Mouse (Mus musculus): ENCODE measurements at regions not wholly inside any gene's neighbourhood (a gene's known extent, or its start where the extent isn't known, plus 50 kb on each side); places are given as distances from the start of the nearest gene placed in this dataset.

DNA sequence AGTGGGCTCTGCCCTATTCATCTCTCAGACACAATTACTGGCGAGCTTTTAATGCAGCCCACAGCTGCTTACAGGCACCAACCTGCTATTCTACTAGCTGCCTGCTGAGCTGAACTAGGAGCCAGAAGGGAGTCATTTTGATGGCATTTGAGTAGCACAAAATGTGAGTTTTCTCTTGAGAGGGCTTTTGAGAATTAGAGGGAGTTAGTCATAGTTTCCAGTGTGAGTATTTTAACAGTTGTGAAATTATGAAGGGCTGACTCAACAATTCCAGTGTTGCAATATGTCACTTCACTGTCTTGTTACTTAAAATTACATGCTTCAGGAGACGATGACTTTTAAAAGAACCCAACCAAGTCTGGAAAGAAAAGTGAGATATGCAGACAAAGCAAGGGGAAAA, 54.4 kb upstream of the Ly86 start:
- peak; percentile 40 for DNase-seq (ENCODE audit: extremely low read depth, low read depth, low spot score)

- no peak for DNase-seq (ENCODE audit: extremely low read depth, low read depth, low spot score)
Measured at GRCm38 (mm10) chr13:37288993-37289392, 56.0 kb upstream of the Ly86 start.

DNA sequence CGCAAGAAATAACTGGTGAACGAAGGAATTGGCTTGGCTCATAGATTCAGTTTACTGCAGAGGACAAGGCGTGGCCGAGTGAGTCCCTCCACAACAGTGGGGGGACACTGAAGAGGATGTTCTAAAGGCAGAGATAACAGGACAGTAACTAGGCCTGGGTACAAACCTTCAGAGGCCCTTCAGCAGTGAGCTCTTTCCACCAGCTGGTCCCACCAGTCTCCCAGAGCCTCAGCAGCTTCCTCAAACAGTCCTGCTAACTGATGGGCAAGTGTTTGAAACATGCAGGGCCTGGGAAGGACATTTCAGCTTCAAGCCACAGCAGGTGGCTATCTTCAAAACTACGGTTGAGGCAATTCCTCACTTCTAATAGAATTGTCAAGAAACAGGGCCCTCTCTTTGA, 62.5 kb upstream of the Ly86 start:
- DNase-seq (ENCODE audit: extremely low read depth, low read depth, low spot score), result no peak

DNA sequence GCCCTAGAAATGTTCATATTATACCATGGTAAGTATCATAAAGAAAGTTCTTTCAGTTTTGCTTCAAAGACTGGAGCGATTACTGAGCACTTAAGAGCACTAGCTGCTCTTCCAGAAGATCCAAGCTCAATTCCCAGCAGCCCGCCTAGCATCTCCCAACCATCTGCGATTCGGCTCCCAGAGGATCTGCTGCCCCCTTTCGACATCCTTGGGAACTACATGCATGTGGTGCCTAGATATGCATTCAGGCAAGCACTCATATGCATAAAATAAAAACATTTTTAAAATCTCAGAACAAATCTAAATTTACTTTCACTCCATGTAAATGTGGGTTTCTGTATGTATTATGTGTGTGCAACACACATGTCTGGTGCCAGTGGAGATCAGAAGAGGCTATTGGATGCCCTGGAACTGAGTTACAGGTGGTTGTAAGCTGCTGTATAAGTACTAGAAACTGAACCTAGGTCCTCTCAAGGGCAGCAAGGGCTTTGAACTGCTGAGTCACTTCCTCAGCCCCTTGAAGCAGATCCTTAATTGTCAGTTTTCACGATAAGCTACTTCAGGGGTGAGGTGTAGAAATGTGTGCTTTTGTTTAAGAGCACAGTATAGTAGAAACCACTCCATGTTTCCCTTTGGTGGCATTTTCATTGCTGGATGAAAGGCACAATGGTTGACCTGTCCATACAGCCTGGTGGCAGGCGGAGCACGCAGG, 65.8 kb upstream of the Ly86 start:
- no peak for DNase-seq (ENCODE audit: extremely low read depth, low read depth, low spot score)

DNA sequence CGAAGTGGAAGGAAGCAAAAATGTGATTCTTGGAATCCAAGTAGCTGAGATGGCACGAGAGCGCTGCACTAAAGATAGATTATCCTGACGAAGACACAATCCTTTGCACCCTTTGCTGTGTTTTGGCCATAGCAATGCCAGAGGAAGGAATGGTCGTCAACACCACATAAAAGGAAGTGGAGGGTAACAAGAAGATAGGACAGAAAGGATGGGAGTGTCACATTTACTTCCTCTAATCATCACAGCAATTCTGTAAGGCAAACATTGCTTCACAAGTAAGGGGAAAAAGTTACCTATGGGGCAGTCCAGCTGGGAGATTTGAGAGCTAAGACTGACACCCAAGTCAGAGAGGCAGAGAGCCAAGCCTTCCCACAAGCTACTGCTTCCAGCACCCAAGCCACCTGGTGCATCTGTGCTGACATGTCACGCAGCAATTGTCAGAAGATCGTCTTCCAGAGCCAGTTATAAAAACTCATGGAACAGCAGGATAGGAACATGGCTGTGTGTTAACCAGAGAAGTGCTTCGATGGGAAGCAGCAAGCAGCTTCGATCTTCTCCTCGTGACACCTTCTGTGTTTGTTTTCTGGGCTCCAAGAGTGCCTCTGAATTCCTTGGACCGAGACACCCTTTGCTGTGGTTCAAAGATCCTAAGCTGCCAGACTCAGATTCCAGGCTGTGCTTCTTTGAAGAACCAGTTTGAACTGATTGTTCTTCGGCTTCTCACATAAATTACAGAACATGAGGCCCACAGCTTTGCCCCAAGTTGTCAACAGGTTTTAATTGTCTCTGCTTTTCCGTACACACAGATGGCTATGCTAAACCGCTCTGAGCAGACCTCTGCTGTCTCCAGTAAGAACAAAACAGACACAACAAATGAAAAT, 95.2 kb upstream of the Ly86 start:
- peak; percentile 5 for DNase-seq (ENCODE audit: extremely low read depth, low read depth, low spot score)

DNA sequence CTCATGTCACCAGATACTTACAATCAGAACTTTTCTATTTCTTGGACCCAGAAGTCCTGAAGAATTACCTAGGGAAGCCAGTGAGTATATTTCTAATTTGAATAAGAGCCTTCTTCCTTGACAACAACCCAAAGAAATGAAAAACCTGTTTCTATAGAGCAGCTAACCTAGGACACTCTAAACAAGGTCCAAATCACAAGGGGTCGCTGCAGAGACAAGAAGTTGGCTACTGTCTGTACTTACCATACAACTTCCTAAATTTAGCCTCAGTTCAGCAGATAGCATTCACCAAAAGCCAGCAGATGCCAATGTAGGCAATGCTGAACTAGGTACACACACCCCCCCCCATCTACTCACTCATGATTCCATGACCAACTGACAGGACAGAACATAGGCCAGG, 96.3 kb upstream of the Ly86 start:
- no peak for DNase-seq (ENCODE audit: extremely low read depth, low read depth, low spot score)

GRCm38 (mm10) chr13:37240048-37240447, 105.0 kb upstream of the Ly86 start:
- no peak for DNase-seq (ENCODE audit: extremely low read depth, low read depth, low spot score)

DNA sequence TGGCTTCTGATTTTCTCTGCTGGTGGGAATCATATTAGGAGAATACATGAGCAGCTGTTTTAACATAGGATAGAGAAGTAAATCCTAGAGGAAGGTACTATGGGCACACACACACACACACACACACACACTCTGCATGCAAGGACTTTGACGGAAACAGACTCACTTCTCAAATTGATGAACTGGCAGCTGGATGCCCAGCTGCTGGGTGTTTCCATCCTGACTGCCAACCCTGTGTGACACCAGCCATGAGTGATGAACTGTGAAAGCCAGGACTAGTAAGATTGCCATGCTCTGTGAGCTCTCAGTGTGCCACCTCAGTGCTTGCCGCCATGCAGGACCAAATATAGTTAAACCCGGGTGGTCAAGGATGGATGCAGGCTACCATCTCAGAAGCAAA, 107.7 kb upstream of the Ly86 start:
- DNase-seq (ENCODE audit: extremely low read depth, low read depth, low spot score), result no peak

GRCm38 (mm10) chr13:37225834-37226233, 119.2 kb upstream of the Ly86 start:
- no peak for DNase-seq (ENCODE audit: extremely low read depth, low read depth, low spot score)

- no peak for DNase-seq (ENCODE audit: extremely low read depth, low read depth, low spot score)
Measured at GRCm38 (mm10) chr13:37220436-37220835, 124.6 kb upstream of the Ly86 start.

DNA sequence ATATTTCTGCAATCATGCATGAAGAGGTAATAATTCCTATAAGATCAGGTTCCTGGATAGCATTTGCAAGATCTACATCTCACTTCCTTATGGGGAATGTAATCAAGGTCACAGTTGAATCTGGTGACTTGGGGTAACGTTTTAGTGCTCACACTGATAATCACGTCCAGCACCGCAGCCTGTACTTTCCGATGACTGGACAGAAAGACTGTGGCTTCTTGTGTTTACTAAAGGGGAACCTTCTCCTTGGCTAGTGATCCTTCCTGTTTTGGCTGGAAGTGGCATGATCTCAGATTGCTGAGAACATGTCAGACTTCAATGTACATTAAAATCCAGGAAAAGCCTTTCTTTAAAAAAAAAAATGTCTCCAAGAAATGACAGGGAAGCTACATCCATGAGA, 126.4 kb upstream of the Ly86 start:
- DNase-seq (ENCODE audit: extremely low read depth, low read depth, low spot score), result no peak

- peak; percentile 30 for DNase-seq (ENCODE audit: extremely low read depth, low read depth, low spot score)
Measured at GRCm38 (mm10) chr13:37214590-37215282, 130.3 kb upstream of the Ly86 start.

DNA sequence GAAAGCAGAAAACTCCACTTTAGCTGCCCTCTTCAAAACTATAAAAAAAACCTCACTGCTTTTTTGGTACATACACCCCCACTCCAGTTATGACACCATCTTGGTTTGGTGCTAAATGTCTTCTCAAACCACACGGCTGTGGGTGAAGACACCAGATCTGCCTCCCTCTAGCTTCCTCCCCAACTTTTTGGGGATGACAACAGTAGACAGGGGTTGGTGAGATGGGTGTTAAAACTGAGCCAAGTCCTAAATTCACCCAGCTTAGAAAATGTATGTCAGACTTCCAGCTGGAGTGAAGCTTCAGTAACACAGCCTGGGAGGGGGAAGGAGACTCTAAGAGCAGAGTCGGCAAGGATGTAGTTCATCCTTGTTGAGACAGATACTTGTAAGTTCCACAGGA, 147.1 kb upstream of the F13a1 start:
- DNase-seq (ENCODE audit: extremely low read depth, low read depth, low spot score), result no peak

- DNase-seq (ENCODE audit: extremely low read depth, low read depth, low spot score), result no peak
Measured at GRCm38 (mm10) chr13:37195857-37196256, 145.8 kb upstream of the F13a1 start.

- no peak for DNase-seq (ENCODE audit: extremely low read depth, low read depth, low spot score)
Measured at GRCm38 (mm10) chr13:37181169-37181787, 131.2 kb upstream of the F13a1 start.

DNA sequence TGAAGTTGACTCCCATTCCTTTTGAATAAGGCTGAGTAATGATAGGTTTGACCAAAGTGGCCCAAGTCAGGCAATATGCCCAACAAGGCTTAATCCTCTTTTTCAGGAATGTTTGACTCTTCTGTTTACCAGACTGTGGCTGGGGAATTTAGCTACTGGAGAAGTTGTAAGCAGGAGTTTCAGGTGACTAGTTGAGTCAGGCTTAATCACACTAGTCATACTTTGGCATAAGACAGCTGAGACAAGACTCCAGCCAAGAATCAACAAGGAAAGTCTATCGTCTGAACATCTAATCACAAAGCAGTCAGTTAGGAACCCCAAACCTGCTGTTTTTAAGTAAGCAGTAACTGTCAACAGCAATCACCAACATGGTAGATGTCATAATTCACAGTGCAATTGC, 126.5 kb upstream of the F13a1 start:
- DNase-seq (ENCODE audit: extremely low read depth, low read depth, low spot score), result no peak

- DNase-seq (ENCODE audit: extremely low read depth, low read depth, low spot score), result no peak
Measured at GRCm38 (mm10) chr13:37175997-37176396, 126.0 kb upstream of the F13a1 start.

DNA sequence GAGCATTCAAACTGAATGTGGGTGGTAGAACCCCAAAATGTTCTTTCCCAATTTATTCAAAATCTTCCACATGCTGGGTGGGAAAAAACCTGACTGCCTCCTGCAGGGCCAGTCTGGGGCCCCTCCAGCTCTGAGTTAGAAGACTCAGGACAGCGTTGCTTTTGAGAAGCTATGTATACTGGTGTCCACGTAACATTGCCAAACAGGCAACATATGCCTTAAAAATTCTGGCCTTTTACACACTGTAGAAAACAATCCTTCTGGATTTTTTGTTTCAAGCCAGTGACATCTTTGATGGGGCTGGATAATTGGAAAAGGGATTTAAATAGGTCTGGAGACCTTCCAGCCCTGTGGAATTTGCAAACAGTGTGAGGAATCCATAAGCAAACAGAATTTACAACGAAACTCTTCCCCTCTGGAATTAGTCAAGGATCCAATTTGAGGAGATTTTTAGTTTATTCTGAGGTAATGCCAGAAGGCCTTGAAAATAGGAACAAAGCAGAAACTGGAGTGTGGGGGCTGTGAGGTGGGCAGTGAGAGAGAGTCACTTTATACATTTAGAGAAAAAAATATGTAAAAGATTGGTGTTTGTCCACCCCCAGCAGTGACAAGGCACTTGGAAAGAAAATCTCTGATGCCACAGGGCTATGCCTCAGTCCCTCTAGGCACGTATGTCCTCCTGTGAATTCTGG, 108.9 kb upstream of the F13a1 start:
- DNase-seq (ENCODE audit: extremely low read depth, low read depth, low spot score), result no peak

GRCm38 (mm10) chr13:37157808-37158207, 107.8 kb upstream of the F13a1 start:
- DNase-seq (ENCODE audit: extremely low read depth, low read depth, low spot score), result no peak

GRCm38 (mm10) chr13:37151835-37152516, 101.9 kb upstream of the F13a1 start:
- no peak for DNase-seq (ENCODE audit: extremely low read depth, low read depth, low spot score)

All from fat pad, adult 2 months (tissue).